Mouse (Mus musculus) MEL (cell line): Measurements from ENCODE around the gene Smbd1.

Experiments used
- BHLHE40 ChIP-seq: IDR thresholded peaks from 2 replicates; pipeline ENCODE4 v1.6.1; 2012; ENCODE audit warnings: low read depth, mild to moderate bottlenecking, inconsistent platforms, low read length, improper control_type of control experiment, borderline replicate concordance
- CHD1 ChIP-seq: IDR thresholded peaks from 2 replicates; pipeline ENCODE4 v1.6.1; 2012; ENCODE audit warnings: low read depth, mild to moderate bottlenecking, inconsistent platforms, low read length, improper control_type of control experiment
- SMC3 ChIP-seq: IDR thresholded peaks from 2 replicates; pipeline ENCODE4 v1.6.1; 2011; ENCODE audit warnings: low read depth, low read length, improper control_type of control experiment

DNA sequence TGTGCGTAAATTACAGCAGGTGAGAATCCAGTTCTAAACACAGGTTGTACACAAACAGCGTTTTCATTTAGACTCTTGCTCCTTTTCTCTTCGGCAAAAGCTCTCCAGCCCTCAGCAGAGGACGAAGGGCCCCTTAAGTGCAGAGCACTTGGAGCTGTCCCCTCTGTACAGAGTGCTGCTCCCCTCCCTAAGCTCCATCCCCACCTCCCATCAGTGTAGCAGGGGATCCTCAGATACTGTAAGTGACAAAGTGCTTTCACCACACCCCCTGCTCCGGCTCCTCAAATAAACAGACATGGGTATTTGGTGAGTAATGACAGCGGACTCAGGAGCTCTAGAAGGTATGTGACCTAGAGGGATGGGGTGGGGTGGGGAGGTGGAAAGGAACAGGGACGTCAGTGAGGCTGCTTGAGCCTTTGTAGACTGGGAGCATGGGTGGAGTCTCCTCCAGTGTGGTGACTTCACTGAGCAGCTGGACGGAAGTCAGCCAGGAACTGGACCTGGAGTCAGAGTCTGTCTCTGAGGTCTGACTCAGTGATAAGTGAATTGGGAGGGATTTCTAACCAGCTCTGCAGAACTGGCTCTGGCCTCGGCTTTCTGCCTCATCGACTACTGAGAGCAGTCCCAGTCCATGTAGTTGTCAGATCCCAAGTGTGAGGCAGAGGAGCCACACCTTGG is 11.6 kb upstream of the Smbd1 start:
- TF ChIP-seq CHD1 (no peak), SMC3 (no peak), BHLHE40 (no peak)
